Mouse (Mus musculus) neutrophil, adult 5-6 weeks (primary cell): Measurements from ENCODE around the gene Skiv2l. TPM values are rescaled to one million over a fixed set of nuclear protein-coding genes. Genes with fewer than 3 reads are reported as not detected.
"Not testable (repeated sequence)": the region's sequence is repeated elsewhere in the genome, so short reads cannot be mapped to it uniquely, and the experiment has no call there.

Experiments
- ATAC-seq: fragments of 151-379, 151-347 bp; 2 replicates; pipeline ENCODE4 v1.8.0; 2017; ENCODE audit warnings: mild to moderate bottlenecking, moderate TSS enrichment; ENCODE audit not compliant: insufficient number of reproducible peaks, poor library complexity, low FRiP score, severe bottlenecking; ENCODE audit errors: extremely low read depth
- total RNA-seq: library from RNA; stranded (forward); fragments of 200-1000 nt; gene quantifications from 2 replicates; pipeline ENCODE4 v1.2.3, GENCODE M21; 2017

Gene Skiv2l
- total RNA-seq, 1 experiment from 2014 or later, result 92.2 TPM

GRCm38 (mm10) chr17:34836155-34836855 is 13.7 kb downstream of the Skiv2l start:
- ATAC-seq, result peak; percentile 28

GRCm38 (mm10) chr17:34830776-34831175 is 19.2 kb downstream of the Skiv2l start:
- not testable (repeated sequence) for ATAC-seq

GRCm38 (mm10) chr17:34814818-34815370 is 35.1 kb downstream of the Skiv2l start:
- no peak for ATAC-seq

GRCm38 (mm10) chr17:34813747-34814146 is 36.3 kb downstream of the Skiv2l start:
- not testable (repeated sequence) for ATAC-seq

- no peak for ATAC-seq
Measured at GRCm38 (mm10) chr17:34811275-34811674, 38.7 kb downstream of the Skiv2l start.

- ATAC-seq, result not testable (repeated sequence)
Measured at GRCm38 (mm10) chr17:34810811-34811210, 39.2 kb downstream of the Skiv2l start.

GRCm38 (mm10) chr17:34810411-34810810 is 39.6 kb downstream of the Skiv2l start:
- ATAC-seq, result not testable (repeated sequence)

GRCm38 (mm10) chr17:34808599-34809205 is 41.3 kb downstream of the Skiv2l start:
- ATAC-seq, result no peak

- ATAC-seq, result no peak
Measured at GRCm38 (mm10) chr17:34807176-34807575, 42.8 kb downstream of the Skiv2l start.

- no peak for ATAC-seq
Measured at GRCm38 (mm10) chr17:34804871-34805562, 45.0 kb downstream of the Skiv2l start.

GRCm38 (mm10) chr17:34804301-34804700 is 45.7 kb downstream of the Skiv2l start, which contains the start of gene Cyp21a1:
Cyp21a1 (minus strand) TSS chr17:34804561.
- ATAC-seq, result not testable (repeated sequence)

GRCm38 (mm10) chr17:34803367-34803766 is 46.6 kb downstream of the Skiv2l start:
- ATAC-seq, result not testable (repeated sequence)

- not testable (repeated sequence) for ATAC-seq
Measured at GRCm38 (mm10) chr17:34802756-34803155, 47.3 kb downstream of the Skiv2l start.

- ATAC-seq, result not testable (repeated sequence)
Measured at GRCm38 (mm10) chr17:34800781-34801305, 49.2 kb downstream of the Skiv2l start.

- ATAC-seq, result no peak
Measured at GRCm38 (mm10) chr17:34799531-34799925, 50.5 kb downstream of the Skiv2l start.

- no peak for ATAC-seq
Measured at GRCm38 (mm10) chr17:34798866-34799530, 51.0 kb downstream of the Skiv2l start.

- ATAC-seq, result not testable (repeated sequence)
Measured at GRCm38 (mm10) chr17:34798071-34798470, 51.9 kb downstream of the Skiv2l start.

GRCm38 (mm10) chr17:34797211-34797995 is 52.6 kb downstream of the Skiv2l start:
- not testable (repeated sequence) for ATAC-seq
